Mouse (Mus musculus) cerebellum, postnatal 10 days (tissue): ENCODE data around the gene Bgn.

Experiments
- DNase-seq, 2 experiments: peaks; one replicate each; pipeline ENCODE4 v3.0.0; 2021; ENCODE audit warnings: mixed read lengths in 2 of 2

The Bgn gene

DNA sequence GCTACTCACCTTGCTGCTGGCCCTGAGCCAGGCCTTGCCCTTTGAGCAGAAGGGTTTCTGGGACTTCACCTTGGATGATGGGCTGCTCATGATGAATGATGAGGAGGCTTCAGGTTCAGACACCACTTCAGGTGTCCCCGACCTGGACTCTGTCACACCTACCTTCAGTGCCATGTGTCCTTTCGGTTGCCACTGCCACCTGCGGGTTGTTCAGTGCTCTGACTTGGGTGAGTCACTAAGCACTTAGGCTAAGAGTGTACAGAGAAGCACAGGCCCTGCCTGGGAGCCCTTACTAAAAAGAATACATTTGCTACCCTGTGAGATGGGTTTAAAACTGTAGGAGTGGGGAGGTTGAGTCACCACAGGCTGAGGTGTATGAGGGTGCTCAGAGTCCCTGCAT is 7.4 kb downstream of the Bgn start:
- DNase-seq = no peak

- peak; percentile 83 to 87 for DNase-seq
Observed at GRCm38 (mm10) chrX:73493567-73493966, 10.2 kb downstream of the Bgn start.

DNA sequence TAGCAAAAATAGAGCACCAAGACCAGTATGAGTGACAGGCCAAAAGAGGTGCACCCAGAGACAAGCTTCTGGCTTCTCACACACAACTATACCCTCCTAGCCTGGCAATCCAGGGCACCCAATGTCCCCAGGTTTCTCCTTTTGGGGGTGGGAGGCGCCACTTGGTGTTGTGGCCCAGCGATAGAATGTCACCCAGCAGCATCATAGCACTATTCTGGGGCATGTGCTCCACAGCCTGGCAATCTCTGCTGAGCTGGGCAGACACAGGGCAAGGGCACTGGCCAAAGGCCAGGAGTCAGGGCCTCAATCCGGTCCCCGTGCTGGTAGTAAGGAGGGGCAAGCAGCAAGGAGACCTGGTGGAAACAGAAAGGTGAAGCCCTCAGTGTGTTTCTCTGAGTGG is 13.3 kb downstream of the Bgn start:
- DNase-seq = peak; percentile 12 to 26

DNA sequence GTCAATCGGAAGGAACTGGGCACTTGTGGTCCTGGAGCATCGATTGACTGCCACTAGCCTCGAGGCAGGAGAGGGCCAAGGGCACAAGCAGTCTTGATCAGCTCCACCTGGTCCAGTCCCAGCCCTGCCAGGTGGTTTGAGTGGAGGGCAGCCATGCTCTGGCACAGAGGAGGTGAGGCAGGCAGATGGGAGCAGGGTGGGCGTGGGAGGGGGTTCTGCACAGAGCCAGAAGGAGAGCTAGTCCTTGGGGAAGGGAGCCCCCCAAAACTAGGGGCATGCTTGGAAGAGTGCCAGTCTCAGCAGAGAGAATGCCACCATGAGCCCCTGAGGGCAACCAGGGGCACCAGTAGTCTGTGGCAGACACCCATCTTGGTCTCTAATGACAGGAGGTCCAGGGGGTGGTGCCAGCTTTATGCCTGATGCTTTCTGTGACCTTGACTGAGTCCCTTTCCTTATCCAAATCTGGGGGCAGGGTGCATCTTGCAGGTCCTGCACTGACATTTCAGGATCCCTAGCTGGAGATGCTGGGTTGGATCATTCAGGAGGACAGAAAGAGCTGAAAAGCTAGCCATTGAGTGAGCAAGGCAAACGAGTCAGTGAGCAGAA is 21.8 kb downstream of the Bgn start:
- DNase-seq = peak; percentile 72 to 85

GRCm38 (mm10) chrX:73506577-73506976 is 23.2 kb downstream of the Bgn start:
- peak; percentile 84 to 93 for DNase-seq

GRCm38 (mm10) chrX:73509209-73509608 is 25.8 kb downstream of the Bgn start:
- peak in 1 of 2 experiments; percentile 15 for DNase-seq

DNA sequence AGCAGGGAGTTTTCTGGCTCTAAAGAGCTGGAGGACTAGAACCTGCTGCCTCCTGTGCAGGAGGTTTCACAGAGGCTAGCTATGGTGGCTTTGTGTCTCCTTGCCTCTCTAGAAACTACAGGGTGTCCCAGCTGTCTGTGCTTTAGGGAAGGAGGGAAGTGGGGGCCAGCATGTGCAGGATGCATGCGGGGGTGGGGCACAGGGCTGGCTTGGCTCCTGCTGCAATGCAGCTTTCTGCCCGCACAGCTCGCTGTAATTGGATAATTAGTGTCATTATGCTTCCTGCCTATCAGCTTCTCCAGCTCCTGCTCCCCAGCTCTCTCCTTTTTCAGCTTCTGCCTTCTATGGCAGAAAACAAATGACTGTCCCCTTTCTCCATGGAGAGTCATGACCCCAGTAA is 29.5 kb downstream of the Bgn start:
- DNase-seq = peak; percentile 19 to 34

DNA sequence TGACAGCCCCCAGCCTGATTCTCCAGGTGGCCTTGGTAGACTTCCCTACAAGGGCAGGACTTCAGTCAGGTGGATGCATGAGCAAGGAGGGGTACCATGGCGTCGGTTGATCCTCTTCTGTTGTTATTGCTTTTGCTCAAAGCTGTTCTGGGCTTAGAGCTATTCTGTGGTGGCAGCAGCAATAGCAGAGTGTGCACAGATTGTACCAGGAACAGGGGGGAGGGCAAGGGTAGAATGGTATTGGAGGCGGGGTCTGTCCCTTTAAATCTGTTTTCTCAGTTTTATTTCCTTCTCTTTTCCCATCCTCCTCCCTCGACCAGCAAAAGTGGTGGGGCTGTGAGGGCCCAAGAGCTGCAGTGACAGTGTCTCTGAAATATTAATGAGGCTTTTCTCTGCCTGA is 33.2 kb downstream of the Bgn start:
- DNase-seq = no peak

- DNase-seq = no peak
Observed at GRCm38 (mm10) chrX:73517060-73517600, 33.7 kb downstream of the Bgn start.

GRCm38 (mm10) chrX:73520692-73521091 is 37.3 kb downstream of the Bgn start:
- DNase-seq = no peak

DNA sequence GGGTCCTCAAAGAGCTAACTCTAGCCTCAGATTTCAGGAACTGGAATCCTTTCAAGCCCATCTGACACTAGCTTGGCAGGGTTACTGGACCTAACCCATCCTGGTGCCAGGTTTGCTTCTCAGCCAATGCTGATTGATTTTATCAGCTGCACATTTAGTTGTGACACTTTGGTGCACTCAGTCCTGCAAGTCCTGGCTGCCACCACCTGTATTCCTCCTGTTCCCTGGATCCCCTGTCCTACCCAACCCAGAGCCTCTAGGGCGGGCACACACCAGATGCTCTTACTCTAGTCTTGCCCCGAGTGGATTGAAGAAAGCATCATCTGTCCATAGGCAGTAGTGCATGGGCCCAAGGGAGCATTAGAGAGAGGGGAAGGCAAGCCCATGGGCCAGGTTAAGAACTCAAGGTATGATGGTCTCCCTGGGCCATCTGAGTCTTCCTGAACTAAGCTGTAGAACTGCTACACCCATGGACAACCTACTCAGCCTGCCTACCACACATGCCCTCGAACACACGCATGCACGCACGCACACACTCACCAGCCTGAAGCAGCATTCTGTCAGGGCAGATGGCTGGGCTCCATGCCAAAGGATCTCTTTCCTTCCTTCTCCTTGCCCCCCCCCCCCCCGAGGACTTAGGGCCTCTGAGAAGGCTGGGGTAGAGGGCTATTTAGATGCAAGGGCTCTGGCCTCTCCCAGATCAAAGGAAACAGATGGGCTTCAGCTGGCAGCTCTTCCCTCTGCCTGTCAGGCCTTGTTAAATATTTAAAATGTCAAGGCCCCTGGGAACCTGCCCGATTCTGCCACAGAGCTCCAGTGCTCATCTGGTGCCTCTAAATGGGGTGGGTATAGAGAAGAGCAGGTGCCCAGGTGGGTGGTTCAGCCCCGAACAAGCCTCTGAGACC is 41.2 kb downstream of the Bgn start:
- DNase-seq = peak; percentile 93

DNA sequence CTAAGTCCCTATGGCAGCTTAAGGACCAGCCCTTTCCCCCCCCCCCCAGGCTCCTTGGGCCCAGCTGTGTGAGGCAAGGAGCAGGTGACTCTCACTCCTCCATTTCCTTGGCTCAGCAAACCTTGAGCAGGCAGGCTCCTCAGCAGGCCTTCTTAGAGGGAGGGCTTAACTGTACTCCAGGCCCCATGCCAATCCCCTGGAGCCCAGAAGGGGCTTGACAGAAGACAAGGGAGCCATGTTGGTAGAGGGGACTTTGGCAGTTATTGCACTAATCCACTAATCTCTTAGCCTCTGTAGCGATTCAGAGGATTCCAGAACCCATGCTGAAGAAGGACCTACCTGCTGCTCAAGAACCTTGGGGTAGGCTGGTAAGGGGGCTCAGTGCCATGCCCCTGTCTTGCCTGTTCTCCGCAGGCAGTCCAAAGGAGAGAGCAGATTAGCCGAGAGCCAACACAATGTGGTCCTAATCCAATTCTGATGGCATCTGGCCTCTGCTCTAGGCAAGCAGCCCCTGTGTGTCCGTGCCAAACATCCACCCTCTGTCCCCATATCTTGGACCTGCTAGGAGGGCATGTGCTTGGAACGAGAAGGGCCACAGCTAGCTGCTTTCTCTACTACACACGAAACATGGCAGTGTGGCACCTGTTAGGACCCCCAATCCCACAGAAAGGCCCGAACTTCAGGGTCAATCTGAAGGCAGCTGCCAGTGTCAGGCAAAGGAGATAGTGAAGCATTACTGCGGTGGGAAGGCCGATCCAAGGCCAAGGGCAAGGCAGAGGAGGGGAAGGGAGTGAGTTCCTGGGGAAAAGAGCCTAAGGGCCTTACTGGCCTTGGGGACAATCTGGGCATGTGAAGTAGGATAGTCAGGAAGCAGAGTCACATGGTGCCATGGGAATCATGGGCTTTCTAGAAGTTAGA is 42.1 kb downstream of the Bgn start:
- DNase-seq = peak; percentile 73 to 82

- DNase-seq = peak; percentile 55 to 59
Observed at GRCm38 (mm10) chrX:73526410-73526887, 43.0 kb downstream of the Bgn start.

GRCm38 (mm10) chrX:73537875-73538274 is 54.5 kb downstream of the Bgn start:
- DNase-seq = peak; percentile 67 to 76

DNA sequence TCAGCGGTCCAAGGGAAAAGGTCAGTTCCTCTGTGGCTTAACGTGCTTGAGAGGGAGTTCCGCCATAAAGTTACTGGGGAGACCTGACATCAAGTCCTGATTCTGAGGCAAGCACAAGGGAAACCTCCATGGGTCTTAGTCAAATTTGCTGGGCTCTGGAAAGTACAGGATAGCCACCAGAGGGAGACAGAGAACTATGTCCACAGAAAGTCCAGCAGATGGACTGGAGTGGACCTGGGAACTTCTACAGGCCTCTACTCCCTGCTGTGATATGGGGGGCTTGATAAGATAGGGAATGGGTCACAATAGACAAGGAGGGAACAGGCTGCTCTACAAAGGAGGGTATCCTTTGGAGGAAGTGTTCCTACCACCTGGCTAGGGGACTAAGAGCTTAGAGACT is 59.9 kb downstream of the Bgn start:
- peak; percentile 54 to 57 for DNase-seq
